Mouse (Mus musculus) layer of hippocampus, adult 9-10 months (tissue): ENCODE measurements around the gene Ppp1r36.
"Not testable (repeated sequence)": the region's sequence is repeated elsewhere in the genome, so short reads cannot be mapped to it uniquely, and the experiment has no call there.

Source experiments
- DNase-seq: peaks from one replicate; pipeline ENCODE4 v3.0.0; 2022; ENCODE audit warnings: low spot score

Gene Ppp1r36

DNA sequence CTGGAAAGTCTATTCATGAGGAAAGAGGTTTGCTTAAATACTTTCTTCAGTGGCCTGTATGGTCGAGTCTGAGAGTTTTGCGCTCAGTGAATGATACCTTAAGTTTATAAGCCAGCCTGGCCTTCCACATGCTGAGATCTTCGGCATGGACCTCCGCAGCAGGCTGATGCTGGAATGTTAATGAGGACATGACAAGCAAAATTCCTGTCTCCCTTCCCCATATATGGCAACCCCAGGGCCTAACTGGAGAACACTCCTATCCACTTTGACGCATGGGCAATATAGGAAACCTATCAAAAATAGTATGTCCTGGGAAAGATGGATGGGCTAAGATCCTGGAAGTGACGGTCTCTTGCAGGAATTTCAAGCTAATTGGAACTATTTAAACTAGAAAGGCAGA, 30.8 kb downstream of the Ppp1r36 start:
- DNase-seq, result no peak

DNA sequence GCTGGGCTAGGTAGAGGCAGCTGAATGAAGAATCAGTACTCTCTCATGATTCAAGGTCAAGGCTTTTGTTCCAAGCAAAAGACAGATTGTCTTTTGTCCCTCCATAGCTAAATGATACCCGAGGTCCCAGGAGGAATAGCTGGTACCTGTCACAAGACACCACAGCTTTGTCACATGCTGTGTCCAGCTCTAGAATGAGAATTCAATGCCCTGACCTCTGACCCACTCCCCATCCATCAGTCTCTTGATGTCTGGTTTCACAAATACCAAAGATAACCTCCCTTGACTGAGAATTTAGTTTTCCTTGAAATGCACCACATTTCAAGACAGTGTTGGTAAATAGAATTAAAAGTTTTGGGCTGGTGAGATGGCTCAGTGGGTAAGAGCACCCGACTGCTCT, 34.9 kb downstream of the Ppp1r36 start:
- no peak for DNase-seq

DNA sequence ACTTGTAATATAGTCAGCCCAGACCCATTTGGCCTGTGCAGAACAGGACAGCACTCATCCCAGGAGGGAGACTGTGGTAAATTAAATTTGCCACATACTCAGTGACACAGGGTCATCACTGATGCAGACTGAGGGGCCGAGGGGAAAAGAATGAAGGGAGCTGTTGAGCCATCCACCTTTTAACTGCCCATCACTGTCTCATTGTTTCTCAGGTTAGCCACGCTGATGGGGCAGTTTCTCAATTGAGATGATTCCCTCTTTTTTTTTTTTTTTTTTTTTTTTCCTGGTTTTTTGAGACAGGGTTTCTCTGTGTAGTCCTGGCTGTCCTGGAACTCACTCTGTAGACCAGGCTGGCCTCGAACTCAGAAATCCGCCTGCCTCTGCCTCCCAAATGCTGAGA, 41.1 kb downstream of the Ppp1r36 start:
- DNase-seq, result not testable (repeated sequence)

DNA sequence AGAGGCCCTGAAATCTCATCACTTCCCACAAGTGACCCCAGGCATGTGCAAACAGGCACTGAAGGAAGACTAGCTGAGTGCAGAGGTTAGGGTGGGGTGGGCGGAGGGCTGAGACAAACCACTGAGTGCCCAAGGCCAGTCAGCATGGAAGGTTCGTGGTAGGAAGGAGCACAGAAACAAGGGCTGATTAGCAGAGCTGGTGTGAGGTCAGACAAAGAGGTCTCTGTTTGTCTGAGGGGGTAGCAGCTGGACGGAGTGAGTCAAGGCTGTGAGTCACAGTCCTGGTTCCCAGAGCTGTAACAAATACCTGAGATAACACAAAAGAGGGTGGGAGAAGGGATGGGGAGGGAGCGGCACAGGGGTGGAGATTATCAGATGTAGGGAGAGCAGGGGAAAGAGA, 41.7 kb downstream of the Ppp1r36 start:
- DNase-seq, result no peak

GRCm38 (mm10) chr12:76463391-76463790, 46.1 kb downstream of the Ppp1r36 start:
- no peak for DNase-seq

- DNase-seq, result no peak
These were observed 47.4 kb downstream of the Ppp1r36 start for GRCm38 (mm10) chr12:76464651-76465252.

DNA sequence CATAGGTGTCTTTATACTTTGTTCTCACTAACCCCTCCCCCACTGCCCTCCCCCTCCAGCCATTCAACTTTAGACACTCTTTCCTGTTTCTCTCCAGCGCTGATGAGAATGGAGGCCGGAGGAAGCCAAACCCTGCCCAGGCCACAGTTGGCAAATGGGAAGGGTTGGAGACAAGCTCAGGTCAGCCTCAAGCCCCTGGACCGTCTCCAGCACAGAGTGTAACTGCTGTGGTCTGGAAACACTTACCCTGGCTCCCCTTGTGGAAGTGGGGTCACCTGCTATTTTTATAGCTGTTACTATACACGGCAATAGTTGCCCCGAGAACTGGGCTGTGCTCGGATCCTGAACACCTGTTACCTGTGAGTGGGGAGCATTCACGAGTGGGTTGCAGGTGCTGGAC, 49.3 kb downstream of the Ppp1r36 start:
- DNase-seq, result no peak

- no peak for DNase-seq
These were observed 49.9 kb downstream of the Ppp1r36 start for GRCm38 (mm10) chr12:76467256-76467655.

DNA sequence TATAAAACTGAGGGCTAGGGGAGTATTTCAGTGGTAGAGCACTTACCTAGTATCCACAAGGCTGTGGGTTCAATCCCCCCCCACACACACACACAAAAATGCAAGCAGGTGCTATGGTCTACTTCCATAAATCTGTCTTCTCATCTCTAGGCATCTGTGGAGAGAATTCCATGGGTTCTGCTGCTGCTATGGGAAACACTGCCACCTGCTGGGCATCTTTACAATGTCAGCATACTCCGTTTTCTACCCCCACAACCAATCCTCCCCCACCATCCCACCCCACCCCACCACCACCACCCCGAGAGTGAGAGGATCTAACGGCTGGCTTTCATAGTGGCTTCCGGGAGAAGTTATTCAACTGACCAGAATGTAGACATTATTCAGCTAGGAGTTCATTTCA, 54.7 kb downstream of the Ppp1r36 start:
- no peak for DNase-seq

- DNase-seq, result no peak
These were observed 56.4 kb downstream of the Ppp1r36 start for GRCm38 (mm10) chr12:76473562-76474245.

DNA sequence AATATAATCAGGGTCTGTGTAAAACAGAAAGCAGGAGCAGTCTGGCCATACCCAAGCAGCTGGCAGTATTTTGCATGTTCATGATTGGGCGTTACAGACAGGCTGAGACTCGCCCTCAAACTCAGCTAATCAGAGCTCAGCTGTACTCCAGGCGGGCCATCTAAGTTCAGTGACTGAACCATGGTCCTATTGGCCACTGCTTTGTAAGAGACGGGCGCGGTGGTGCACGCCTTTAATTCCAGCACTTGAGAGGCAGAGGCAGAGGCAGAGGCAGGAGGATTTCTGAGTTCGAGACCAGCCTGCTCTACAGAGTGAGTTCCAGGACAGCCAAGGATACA, 56.9 kb downstream of the Ppp1r36 start:
- DNase-seq, result no peak

- no peak for DNase-seq
These were observed 57.5 kb downstream of the Ppp1r36 start for GRCm38 (mm10) chr12:76474802-76475201.

DNA sequence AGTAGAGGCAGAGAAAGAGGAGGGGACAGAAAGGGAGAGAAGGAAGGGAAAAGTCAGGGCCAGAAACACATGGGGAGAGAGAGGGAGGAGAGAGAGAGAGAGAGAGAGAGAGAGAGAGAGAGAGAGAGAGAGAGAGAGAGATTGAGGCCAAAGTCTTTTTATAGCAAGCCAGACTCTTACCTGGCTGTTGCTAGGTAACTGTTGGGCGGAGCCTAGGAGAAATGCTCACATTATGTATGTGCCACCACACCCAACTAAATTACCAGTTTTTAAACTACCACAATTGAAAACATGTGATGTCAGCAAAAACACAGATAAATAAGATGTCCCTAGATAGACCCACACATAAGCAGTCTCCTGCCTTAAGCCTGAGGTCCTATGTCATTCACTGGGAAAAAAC, 58.8 kb downstream of the Ppp1r36 start:
- no peak for DNase-seq

GRCm38 (mm10) chr12:76478309-76479023, 61.1 kb downstream of the Ppp1r36 start:
- no peak for DNase-seq

- no peak for DNase-seq
These were observed 61.8 kb downstream of the Ppp1r36 start for GRCm38 (mm10) chr12:76479174-76479573.

DNA sequence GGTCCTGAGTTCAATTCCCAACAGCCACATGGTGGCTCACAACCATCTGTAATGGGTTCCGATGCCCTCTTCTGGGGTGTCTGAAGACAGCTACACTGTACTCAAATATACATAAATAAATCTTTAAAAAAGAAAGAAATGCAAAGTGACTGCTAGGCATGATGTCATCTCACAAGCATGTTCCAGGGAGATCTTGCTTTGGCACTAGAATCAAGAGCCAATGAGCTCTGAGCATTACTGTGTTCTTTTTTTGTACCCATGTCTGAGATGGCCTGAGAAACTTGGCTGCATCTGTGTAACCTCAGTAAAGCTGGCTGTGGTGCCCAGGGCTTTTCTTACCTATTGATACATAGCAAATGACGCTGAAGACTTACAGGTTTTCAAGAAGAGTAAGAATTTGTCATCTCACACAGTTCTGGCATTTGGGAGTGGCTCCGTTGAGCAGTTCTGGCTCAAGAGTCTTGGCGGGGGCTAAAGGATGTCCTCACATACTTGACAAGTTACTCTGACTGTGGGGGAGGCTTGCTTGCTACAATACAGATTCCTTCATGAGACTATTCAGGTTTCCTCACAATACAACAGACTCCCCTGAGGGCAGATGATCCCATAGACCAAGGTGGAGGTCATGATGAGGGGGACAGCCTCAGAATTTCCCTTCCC, 62.6 kb downstream of the Ppp1r36 start:
- no peak for DNase-seq

DNA sequence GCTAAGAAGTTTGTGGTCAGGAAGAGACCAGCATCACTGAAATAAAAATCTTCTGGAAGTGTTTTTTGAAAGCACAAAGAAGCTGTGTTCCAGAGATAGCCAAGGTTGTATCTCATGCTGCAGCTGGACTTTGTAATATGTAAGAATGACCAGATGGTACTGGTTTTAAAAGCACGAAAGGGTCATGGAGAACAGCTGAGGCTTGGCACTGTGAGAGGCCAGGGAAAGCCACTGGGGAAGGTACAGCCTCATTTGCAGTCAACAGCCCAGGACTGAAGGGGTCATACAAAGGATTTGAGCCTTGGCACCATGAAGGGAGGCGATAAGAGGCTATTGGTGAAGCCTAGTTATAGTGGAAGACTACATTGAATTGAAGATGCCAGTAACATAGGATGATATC, 65.1 kb downstream of the Ppp1r36 start:
- DNase-seq, result no peak

GRCm38 (mm10) chr12:76482948-76483347, 65.6 kb downstream of the Ppp1r36 start:
- DNase-seq, result no peak

- no peak for DNase-seq
These were observed 67.5 kb downstream of the Ppp1r36 start for GRCm38 (mm10) chr12:76484881-76485280.

DNA sequence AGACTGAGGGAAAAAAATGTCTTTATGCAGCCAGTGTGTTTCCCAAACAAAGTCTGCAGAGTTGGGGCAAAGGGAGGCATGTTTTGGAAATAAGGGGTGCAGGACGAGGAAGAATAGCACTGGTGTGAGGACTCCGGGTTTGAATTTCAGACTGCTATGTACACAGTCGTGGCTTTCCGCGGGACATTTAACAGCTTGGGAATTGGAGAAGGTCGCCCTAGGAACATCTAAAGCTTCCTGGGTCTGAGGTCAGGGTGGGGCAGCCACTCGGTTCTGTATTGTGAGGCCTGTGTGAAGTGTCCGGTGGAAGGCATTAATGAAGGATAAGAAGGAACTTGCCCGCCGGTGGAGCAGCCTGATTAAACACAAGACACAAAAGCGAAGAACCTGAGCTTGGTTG, 68.0 kb downstream of the Ppp1r36 start:
- no peak for DNase-seq

DNA sequence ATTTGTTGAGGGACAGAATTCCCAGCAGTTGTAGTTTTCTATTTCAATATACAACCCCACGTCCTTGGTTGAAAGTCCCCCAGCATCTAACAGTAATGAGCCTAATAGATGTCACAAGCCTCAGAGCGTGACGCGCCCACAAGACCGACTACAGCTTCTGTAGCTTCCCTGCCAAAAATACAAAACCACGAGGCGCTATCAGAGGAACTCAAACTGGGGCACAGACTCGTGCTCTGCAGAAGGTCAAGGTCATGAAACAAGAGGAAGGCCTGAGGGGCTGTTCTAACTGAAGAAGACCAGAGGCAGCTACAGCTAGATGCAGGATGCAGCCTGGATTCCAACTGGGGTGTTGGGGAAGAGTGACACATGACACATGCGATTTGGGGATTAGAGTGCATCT, 69.6 kb downstream of the Ppp1r36 start:
- no peak for DNase-seq
